Mouse (Mus musculus) heart, adult 2 months (tissue): ENCODE data around the gene Klhl26. TPM values are rescaled to one million over a fixed set of nuclear protein-coding genes. Genes with fewer than 3 reads are reported as not detected.

Source experiments
- DNase-seq, 2 experiments: peaks; one replicate each; pipeline ENCODE4 v3.0.0; 2021
- H3K27ac ChIP-seq: fragments of 200-600 bp; 2 replicates; pipeline ENCODE4 v1.8.1; 2022
- H3K27me3 ChIP-seq: fragments of 200-500 bp; 2 replicates; pipeline ENCODE4 v1.6.1; 2012; ENCODE audit warnings: mild to moderate bottlenecking, low read length, inconsistent platforms, mixed read lengths; ENCODE audit not compliant: control insufficient read depth, insufficient read depth
- H3K36me3 ChIP-seq: fragments of 200-500 bp; 2 replicates; pipeline ENCODE4 v1.6.1; 2012; ENCODE audit warnings: low read length, inconsistent platforms; ENCODE audit not compliant: control insufficient read depth, insufficient read depth
- H3K4me1 ChIP-seq: fragments of 200-500 bp; 2 replicates; pipeline ENCODE4 v1.6.1; 2011; ENCODE audit warnings: low read length; ENCODE audit not compliant: control insufficient read depth, insufficient read depth
- H3K4me3 ChIP-seq: fragments of 200-600 bp; 2 replicates; pipeline ENCODE4 v1.8.1; 2022
- H3K79me2 ChIP-seq: fragments of 200-500 bp; replicated peaks from 2 replicates; pipeline ENCODE4 v1.6.1; 2012; ENCODE audit warnings: mild to moderate bottlenecking, inconsistent platforms, low read length, moderate library complexity, mixed read lengths; ENCODE audit not compliant: control insufficient read depth, insufficient read depth
- H3K9ac ChIP-seq: fragments of 200-500 bp; 2 replicates; pipeline ENCODE4 v1.6.1; 2012; ENCODE audit warnings: low read depth, mild to moderate bottlenecking, control low read depth, inconsistent platforms, low read length, mixed read lengths
- CTCF ChIP-seq: fragments of 200-600 bp; IDR thresholded peaks from 2 replicates; pipeline ENCODE4 v1.8.1; 2022; ENCODE audit warnings: antibody characterized with exemption, mild to moderate bottlenecking, moderate library complexity
- EP300 ChIP-seq: fragments of 200-500 bp; IDR thresholded peaks from 2 replicates; pipeline ENCODE4 v1.6.1; 2011; ENCODE audit warnings: low read depth, low read length, control low read depth; ENCODE audit not compliant: insufficient read depth
- POLR2A ChIP-seq: fragments of 200-500 bp; IDR thresholded peaks from 2 replicates; pipeline ENCODE4 v1.6.1; 2011; ENCODE audit warnings: mild to moderate bottlenecking, low read depth, low read length, control low read depth; ENCODE audit not compliant: insufficient read depth
- WGBS: fragments of 180-500 bp; shearing (Covaris S2); methylation state at CpG from one replicate; pipeline ENCODE4 v1.1.7; 2018; 5-methylcytosine and 5-hydroxymethylcytosine counted together
- intact Hi-C: fragments of 180-260 bp; cut with DNase I; formaldehyde crosslinking; loops from one replicate; pipeline ENCODE4 v1.15.1; 2025
- long read RNA-seq: library from polyadenylated mRNA; stranded (forward); transcript quantifications from one replicate; pipeline ENCODE4 v2.0.0, GENCODE M21; 2021
- polyA plus RNA-seq: library from polyadenylated mRNA; depleted of rRNA; stranded (reverse); fragments of >200 nt; gene quantifications from 2 replicates; pipeline ENCODE4 v1.2.3, GENCODE M21; 2012; rRNA removed
- total RNA-seq, 2 experiments: library from RNA; stranded (reverse); gene quantifications; 2 replicates each; pipeline ENCODE4 v1.2.3; 2021

The Klhl26 gene
- total RNA-seq (1 to 10 TPM; 8.1 to 8.6 TPM), polyA plus RNA-seq (18.8 and 21.2 TPM in 2 replicates)
- long read RNA-seq, transcript Klhl26-201 (3 exons, 2,991 nt): major isoform, 14 of 21 reads
- long read RNA-seq, partial matches to known transcripts: 0 of 21 reads
- long read RNA-seq, other reads (novel, unspliced or antisense): 5 of 21 reads

DNA sequence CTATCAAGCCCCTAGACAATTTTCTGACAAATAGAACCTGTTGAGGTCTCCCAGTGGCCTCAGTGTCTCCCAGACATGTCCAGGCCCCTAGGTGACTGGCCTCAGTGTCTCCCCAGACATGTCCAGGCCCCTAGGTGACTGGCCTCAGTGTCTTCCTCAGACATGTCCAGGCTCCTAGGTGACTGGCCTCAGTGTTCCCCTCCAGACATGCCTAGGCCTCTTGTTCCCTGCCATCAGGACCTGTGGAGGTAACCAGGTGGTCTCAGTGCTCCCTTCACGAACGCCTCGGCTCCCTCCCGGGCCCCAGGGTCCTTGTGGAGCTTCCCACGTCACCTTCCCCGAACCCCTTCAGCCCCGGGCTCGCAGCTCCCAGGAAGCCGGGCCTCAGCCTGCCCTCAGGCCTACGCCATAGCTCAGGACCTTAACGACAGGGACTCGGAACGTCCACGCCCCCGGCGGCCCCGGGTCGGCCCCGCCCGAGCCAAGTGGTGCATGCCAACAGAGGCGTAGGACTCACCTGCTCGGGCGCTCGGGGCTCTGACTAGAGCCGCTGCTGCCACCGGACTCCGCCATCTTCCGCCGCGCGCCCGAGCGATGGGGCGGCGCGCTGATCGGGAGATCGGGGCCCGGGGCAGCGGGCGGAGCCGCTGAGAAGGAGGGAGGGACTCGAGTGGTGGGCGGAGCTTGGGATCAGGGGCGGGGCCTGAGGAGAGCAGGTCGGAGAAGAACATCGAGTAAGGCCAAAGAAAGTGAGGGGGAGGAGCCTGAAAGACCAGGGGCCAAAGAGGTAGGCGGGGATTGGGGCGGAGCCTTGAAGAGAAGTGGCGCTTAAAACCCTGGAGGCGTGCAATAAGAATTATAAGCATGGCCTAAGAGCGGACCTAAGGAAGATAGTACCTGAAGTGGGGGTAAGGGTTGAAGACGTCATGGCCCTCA is at the start of gene Klhl26:
TSS of gene Klhl26 (minus strand) at position 636 of the 936 bp plus-strand sequence.
- H3K36me3 ChIP-seq: no peaks in the 10 kb centered on the region; the same call in 1 of the 2 replicates
- no peaks in the 10 kb centered on the region for H3K27me3 ChIP-seq
- peak; percentile 96 to 97 for DNase-seq
- 1% methylated on average over 53 of the region's 53 CpGs for WGBS
- H3K9ac ChIP-seq: peak within 1 kb of the TSS; percentile 87
- peak within 1 kb of the TSS; percentile 81 for H3K27ac ChIP-seq
- H3K4me3 ChIP-seq: peak within 1 kb of the TSS; percentile 93
- no peaks in the 10 kb centered on the region for H3K79me2 ChIP-seq
- intact Hi-C loops: loop anchor here (2.0 kb wide), 2 partner anchors 26 to 38 kb away; partner anchors contain the start of gene Crtc1
- TF ChIP-seq EP300: no peak
- TF ChIP-seq CTCF: no peak
- TF ChIP-seq POLR2A: peak; percentile 36; the same call in 1 of the 2 replicates
- H3K4me1 ChIP-seq: peaks cover 2% of the 10 kb centered on the region

DNA sequence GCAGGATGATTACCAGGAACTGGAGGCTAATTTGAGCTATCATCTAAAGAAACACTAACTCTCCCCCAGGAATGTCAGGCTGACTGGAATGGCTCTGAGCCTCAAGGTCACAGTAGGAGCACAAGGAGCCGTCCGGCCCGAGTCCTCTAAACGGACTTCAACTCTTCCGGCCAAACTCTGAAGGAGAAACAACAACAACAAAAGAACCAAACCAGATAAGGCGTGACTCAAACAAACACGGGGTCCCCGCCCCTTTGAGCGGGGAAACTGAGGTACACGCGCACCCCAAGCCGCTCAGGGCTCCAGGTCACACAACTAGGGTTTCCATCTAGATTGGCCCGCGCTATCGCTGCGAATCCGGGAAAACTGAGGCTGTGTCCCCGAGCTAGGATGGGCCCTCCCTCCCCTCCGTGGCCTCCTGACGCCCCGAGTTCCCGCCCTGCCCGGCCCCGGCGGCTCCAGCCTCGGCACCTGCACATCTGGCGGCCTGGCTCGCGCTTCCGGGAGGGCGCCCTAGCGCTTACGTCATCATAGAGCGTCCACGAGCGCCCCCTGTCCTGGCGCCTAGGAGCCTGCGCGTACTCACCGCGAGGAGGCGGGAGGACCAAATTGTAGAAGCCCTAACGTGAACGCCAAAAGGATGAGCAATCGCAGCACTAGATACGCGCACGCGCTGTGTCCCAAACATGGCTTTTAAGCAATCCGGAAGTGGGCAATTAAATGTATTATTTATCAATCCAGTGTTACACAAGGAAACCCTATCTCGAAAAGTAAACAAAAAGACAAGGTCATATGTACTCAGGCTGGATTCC is 46.0 kb upstream of the Klhl26 start:
- TF ChIP-seq EP300 (peak; percentile 55; the same call in 1 of the 2 replicates), CTCF (peak; percentile 84), POLR2A (peak; percentile 71)
- peak overlapping the region; percentile 94 for H3K27ac ChIP-seq
- peak overlapping the region; percentile 79 for H3K4me3 ChIP-seq
- DNase-seq: peak; percentile 96 to 97
- H3K4me1 ChIP-seq: peaks cover 3% of the 10 kb centered on the region; the same call in 1 of the 2 replicates
- H3K9ac ChIP-seq: peak overlapping the region; percentile 89
- H3K79me2 ChIP-seq: no peaks in the 10 kb centered on the region
- intact Hi-C loops: loop anchor here (1.0 to 10.0 kb wide), 2 partner anchors 12 to 252 kb away; partner anchors contain the start of genes Pik3r2 and Uba52
- no peaks in the 10 kb centered on the region for H3K36me3 ChIP-seq
- H3K27me3 ChIP-seq: no peaks in the 10 kb centered on the region
- under 1% methylated on average over 50 of the region's 51 CpGs for WGBS

- Histone ChIP-seq H3K9ac (no peak overlapping the region), H3K27me3 (no peaks in the 10 kb centered on the region), H3K27ac (no peak overlapping the region), H3K4me1 (peaks cover 3% of the 10 kb centered on the region; the same call in 1 of the 2 replicates), H3K79me2 (no peaks in the 10 kb centered on the region), H3K4me3 (no peak overlapping the region), H3K36me3 (no peaks in the 10 kb centered on the region)
- no peak for TF ChIP-seq CTCF
- TF ChIP-seq EP300: no peak
- TF ChIP-seq POLR2A: no peak
- intact Hi-C loops: loop anchor here (10.0 kb wide), 1 partner anchor 255 kb away; the partner anchor contains the start of gene Pik3r2
- WGBS: 47% methylated on average over 2 of the region's 2 CpGs
- DNase-seq: no peak
Measured at GRCm38 (mm10) chr8:70519606-70520005, 42.8 kb upstream of the Klhl26 start.

DNA sequence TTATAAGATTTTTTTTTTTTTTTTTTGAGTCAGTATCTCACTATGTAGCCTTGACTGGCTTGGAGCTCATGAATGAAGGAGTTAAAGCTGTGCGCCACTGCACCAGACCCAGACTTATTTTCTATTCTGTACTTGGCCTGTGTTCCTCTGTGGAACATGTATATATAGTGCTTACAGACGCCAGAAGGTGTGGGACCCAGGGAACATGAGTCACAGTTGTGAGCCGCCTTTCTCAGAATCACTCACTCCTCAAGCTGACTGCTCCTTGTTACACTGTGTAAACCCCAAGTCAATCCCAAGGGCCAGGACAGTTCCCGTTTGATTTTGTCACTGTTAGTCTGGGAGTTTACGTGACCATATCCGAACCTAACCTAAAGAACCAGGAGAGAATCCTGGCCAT is 42.3 kb upstream of the Klhl26 start:
- H3K79me2 ChIP-seq: no peaks in the 10 kb centered on the region
- H3K27ac ChIP-seq: no peak overlapping the region
- TF ChIP-seq EP300 (no peak), CTCF (no peak), POLR2A (no peak)
- H3K27me3 ChIP-seq: no peaks in the 10 kb centered on the region
- DNase-seq: no peak
- H3K4me3 ChIP-seq: no peak overlapping the region
- no peak overlapping the region for H3K9ac ChIP-seq
- no peaks in the 10 kb centered on the region for H3K36me3 ChIP-seq
- peaks cover 3% of the 10 kb centered on the region; the same call in 1 of the 2 replicates for H3K4me1 ChIP-seq
- WGBS: 89% methylated on average over 6 of the region's 6 CpGs
- intact Hi-C loops: no loop called here

DNA sequence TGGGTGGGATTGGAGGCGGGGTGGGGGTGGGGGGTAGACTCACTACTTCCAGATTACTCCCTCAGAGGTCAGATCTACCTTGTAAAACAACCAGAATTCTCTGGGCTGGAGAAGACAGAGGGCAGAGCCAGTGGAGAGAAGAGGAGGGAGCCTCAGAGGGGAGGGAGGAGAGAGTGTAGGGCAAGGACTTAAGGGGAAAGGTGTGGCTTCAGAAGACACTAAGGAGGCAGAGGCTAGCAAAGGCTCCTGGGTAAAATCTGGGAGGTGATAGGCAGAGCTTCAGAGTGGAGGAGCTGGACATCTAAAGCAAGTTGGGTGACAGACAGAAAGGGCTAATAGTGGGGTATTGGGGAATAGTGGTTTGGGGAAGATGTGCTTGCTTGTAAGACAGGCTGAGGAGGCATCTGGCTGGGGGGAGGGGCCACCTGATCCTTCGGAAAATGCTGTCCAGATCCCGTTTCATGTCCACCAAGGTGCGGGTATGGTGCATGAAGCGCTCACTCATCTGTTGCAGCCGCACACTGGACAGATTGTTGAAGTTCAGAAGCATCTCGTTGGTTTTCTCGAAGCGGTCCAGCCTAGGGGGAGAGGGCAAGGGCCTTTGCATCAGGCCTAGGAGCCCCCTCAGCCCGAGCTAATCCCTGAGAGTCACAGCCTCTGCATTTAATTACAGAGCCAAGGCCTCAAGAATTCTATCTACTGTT is 41.3 kb upstream of the Klhl26 start:
- 80% methylated on average over 10 of the region's 10 CpGs for WGBS
- no peaks in the 10 kb centered on the region for H3K36me3 ChIP-seq

More for the DNA sequence above, 41.3 kb upstream of the Klhl26 start:
- Histone ChIP-seq H3K4me3 (no peak overlapping the region), H3K27me3 (no peaks in the 10 kb centered on the region), H3K79me2 (no peaks in the 10 kb centered on the region), H3K4me1 (peaks cover 1% of the 10 kb centered on the region; the same call in 1 of the 2 replicates), H3K9ac (no peak overlapping the region), H3K27ac (no peak overlapping the region)
- no peak for DNase-seq
- intact Hi-C loops: no loop called here
- TF ChIP-seq POLR2A: no peak
- TF ChIP-seq EP300: no peak
- TF ChIP-seq CTCF: no peak
